Mouse (Mus musculus) hindbrain, embryonic 15.5 days (tissue): ENCODE data around the gene Gm5414. TPM values are rescaled to one million over a fixed set of nuclear protein-coding genes. Genes with fewer than 3 reads are reported as not detected.

Experiments
- microRNA-seq: library from miRNA; unstranded; fragments of <30 nt; microRNA quantifications from one replicate; pipeline ENCODE4, GENCODE M21; 2016
- polyA plus RNA-seq: library from polyadenylated mRNA; unstranded; fragments of >200 nt; fragmentation: Nextera tagmentation; extraction: Ambion mirVana; gene quantifications from 2 replicates; pipeline ENCODE4 v1.2.1, GENCODE M21; 2015

Gm5414 gene
- polyA plus RNA-seq, 1 experiment from 2014 or later: not detected

Small RNA genes within 50 kb of the gene (microRNA-seq; reads per million reads assigned to microRNA genes)
- gene Gm44383 (not detected), gene Gm44479 (not detected)

Other genes with a start within 250 kb of the Gm5414 start
- 1.3 and 1.6 TPM in 2 replicates for gene Krt7, start 217.1 kb downstream of the Gm5414 start, polyA plus RNA-seq
- 0.64 and 0.82 TPM in 2 replicates for gene Krt87, start 189.4 kb downstream of the Gm5414 start, polyA plus RNA-seq
- gene Krt88, start 180.4 kb downstream of the Gm5414 start, polyA plus RNA-seq: not detected in 2 replicates
- not detected in 2 replicates for gene Krt81, start 164.4 kb downstream of the Gm5414 start, polyA plus RNA-seq
- 0.09 and 0.12 TPM in 2 replicates for gene Krt86, start 154.7 kb downstream of the Gm5414 start, polyA plus RNA-seq
- not detected in 2 replicates for gene Krt83, start 136.7 kb downstream of the Gm5414 start, polyA plus RNA-seq
- not detected in 2 replicates for gene Gm49425, start 110.9 kb downstream of the Gm5414 start, polyA plus RNA-seq
- gene Krt84, start 95.4 kb downstream of the Gm5414 start, polyA plus RNA-seq: 0.05 TPM in 1 of 2 replicates, not detected in the other
- gene Krt82, start 77.5 kb downstream of the Gm5414 start, polyA plus RNA-seq: not detected in 2 replicates
- 0.12 and 0.13 TPM in 2 replicates for gene Krt90, start 65.2 kb downstream of the Gm5414 start, polyA plus RNA-seq
- 0.17 and 0.18 TPM in 2 replicates for gene Krt75, start 54.3 kb downstream of the Gm5414 start, polyA plus RNA-seq
- not detected in 2 replicates for gene Gm5478, start 19.2 kb upstream of the Gm5414 start, polyA plus RNA-seq
- not detected in 2 replicates for gene Krt6b, start 52.1 kb upstream of the Gm5414 start, polyA plus RNA-seq
- 0.22 TPM in 1 of 2 replicates, not detected in the other for gene Krt6a, start 66.1 kb upstream of the Gm5414 start, polyA plus RNA-seq
- 0.18 and 0.75 TPM in 2 replicates for gene Krt5, start 84.7 kb upstream of the Gm5414 start, polyA plus RNA-seq
- 1.2 and 1.4 TPM in 2 replicates for gene Krt71, start 114.9 kb upstream of the Gm5414 start, polyA plus RNA-seq
- 0.16 and 0.27 TPM in 2 replicates for gene Krt72, start 158.3 kb upstream of the Gm5414 start, polyA plus RNA-seq
- 1.3 and 3.3 TPM in 2 replicates for gene Krt73, start 174.2 kb upstream of the Gm5414 start, polyA plus RNA-seq
- gene Krt2, start 190.0 kb upstream of the Gm5414 start, polyA plus RNA-seq: 0.05 TPM in 1 of 2 replicates, not detected in the other
- gene Krt1, start 222.6 kb upstream of the Gm5414 start, polyA plus RNA-seq: 15.9 and 19.3 TPM in 2 replicates
- gene Krt77, start 241.5 kb upstream of the Gm5414 start, polyA plus RNA-seq: 0.35 and 0.47 TPM in 2 replicates